Comparison of ENCODE assay signal across 24 mouse cellular contexts in the genomic region with DNA sequence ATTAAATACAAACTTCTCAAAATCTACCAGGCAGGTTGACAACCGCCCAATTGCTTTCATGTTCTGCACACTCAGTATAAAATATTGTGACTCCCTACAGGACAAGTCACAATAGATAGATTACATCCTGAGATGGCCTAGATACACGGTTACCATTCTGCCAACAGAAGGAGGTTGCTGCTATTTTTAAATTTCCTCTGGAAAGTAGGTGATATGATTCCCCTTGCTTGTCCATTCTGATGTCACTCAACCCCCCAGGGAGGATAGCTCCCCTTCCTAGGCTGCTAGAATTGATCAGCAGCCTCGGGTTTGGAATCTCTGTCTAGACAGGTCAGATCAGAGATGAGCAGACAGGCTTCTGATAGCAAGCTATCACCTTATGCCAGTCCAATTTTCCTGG.
DNase-seq lines count a peak whose midpoint lies in the region; ATAC-seq and TF ChIP-seq lines count a peak whose summit lies in the region.
"Had no signal": no experiment of that assay in that cellular context is flagged by ENCODE, and none has a peak within 500 bp of the region (broad histone marks: within the 10 kb centered on the region; RNA-seq: fewer than 3 reads in every experiment).

No protein-coding gene starts in this region.

- H3K4me1 ChIP-seq in neural tube, embryonic 15.5 days, result no peaks in the 10 kb centered on the region
- H3K4me1 ChIP-seq in intestine, postnatal 0 days (replicated peaks; ENCODE audit: control insufficient read depth, insufficient read depth, low read length), result no peaks in the 10 kb centered on the region
- H3K4me1 ChIP-seq: forebrain, embryonic 12.5 days; kidney, embryonic 15.5 days; liver, embryonic 12.5 days; midbrain, embryonic 10.5 days had no signal

- H3K4me2 ChIP-seq in neural tube, embryonic 15.5 days, result no peak overlapping the region
- H3K4me2 ChIP-seq in intestine, postnatal 0 days (replicated peaks; ENCODE audit: low read depth), result no peak overlapping the region
- H3K4me2 ChIP-seq: embryonic facial prominence, embryonic 13.5 days; forebrain, embryonic 12.5 days; hindbrain, embryonic 14.5 days; kidney, embryonic 15.5 days; limb, embryonic 13.5 days; liver, embryonic 12.5 days had no signal

- no peaks in the 10 kb centered on the region for H3K36me3 ChIP-seq in neural tube, embryonic 15.5 days
- H3K36me3 ChIP-seq in intestine, postnatal 0 days (ENCODE audit: control insufficient read depth, insufficient read depth), result no peaks in the 10 kb centered on the region
- H3K36me3 ChIP-seq: embryonic facial prominence, embryonic 13.5 days; forebrain, embryonic 12.5 days; kidney, embryonic 15.5 days; limb, embryonic 13.5 days; liver, embryonic 12.5 days; midbrain, embryonic 10.5 days had no signal

- no peaks in the 10 kb centered on the region for H3K27me3 ChIP-seq in neural tube, embryonic 15.5 days (replicated peaks)
- H3K27me3 ChIP-seq in intestine, postnatal 0 days (replicated peaks; ENCODE audit: control insufficient read depth, insufficient read depth, low read length), result no peaks in the 10 kb centered on the region
- H3K27me3 ChIP-seq: embryonic facial prominence, embryonic 13.5 days; forebrain, embryonic 12.5 days; kidney, embryonic 15.5 days; limb, embryonic 13.5 days; liver, embryonic 12.5 days had no signal

- no peak for ATAC-seq in neural tube, embryonic 15.5 days (ENCODE audit: low FRiP score)
- no peak for ATAC-seq in intestine, postnatal 0 days
- ATAC-seq: inflammation-experienced regulatory T-cells, adult 6 months; liver, embryonic 12.5 days had no signal

- DNase-seq in gastrocnemius, adult 18-20 months (ENCODE audit: low spot score), result peak; percentile 62
- no peak for DNase-seq in gastrocnemius, postnatal 25 days
- peak; percentile 35 for DNase-seq in retina, postnatal 1 day
- no peak for DNase-seq in retina, embryonic 14.5 days (ENCODE audit: low spot score)
- DNase-seq in cerebellum, adult 9-11 months, result peak; percentile 39
- no peak for DNase-seq in right cerebral cortex, postnatal 4 days
- DNase-seq: gastrocnemius, postnatal 14 days; heart, postnatal 36 days; kidney, postnatal 4 days; lung, adult 18-20 months; lung, postnatal 10 days; thymus, adult 18-20 months; thymus, postnatal 4 days had no signal

- H3K27ac ChIP-seq in neural tube, embryonic 15.5 days (replicated peaks), result no peak overlapping the region
- H3K27ac ChIP-seq in intestine, postnatal 0 days (ENCODE audit: low read depth, low read length), result no peak overlapping the region
- H3K27ac ChIP-seq: embryonic facial prominence, embryonic 13.5 days; forebrain, embryonic 12.5 days; hindbrain, embryonic 14.5 days; kidney, embryonic 15.5 days; limb, embryonic 13.5 days; liver, embryonic 12.5 days; midbrain, embryonic 10.5 days had no signal

- no peak overlapping the region for H3K9ac ChIP-seq in neural tube, embryonic 15.5 days (replicated peaks)
- H3K9ac ChIP-seq in intestine, postnatal 0 days (ENCODE audit: low read depth, low read length), result no peak overlapping the region
- H3K9ac ChIP-seq: embryonic facial prominence, embryonic 13.5 days; forebrain, embryonic 12.5 days; hindbrain, embryonic 14.5 days; kidney, embryonic 15.5 days; limb, embryonic 13.5 days; liver, embryonic 12.5 days had no signal

- no peak for TF ChIP-seq CTCF in intestine, postnatal 0 days (IDR thresholded peaks at IDR 0.05; ENCODE audit: low read depth)

- no peak overlapping the region for H3K4me3 ChIP-seq in neural tube, embryonic 15.5 days (replicated peaks)
- H3K4me3 ChIP-seq in intestine, postnatal 0 days (ENCODE audit: low read depth, low read length), result no peak overlapping the region
- H3K4me3 ChIP-seq: embryonic facial prominence, embryonic 13.5 days; erythroblast, embryonic 14.5 days; forebrain, embryonic 12.5 days; kidney, embryonic 15.5 days; limb, embryonic 13.5 days; liver, embryonic 12.5 days; midbrain, embryonic 10.5 days had no signal

- H3K9me3 ChIP-seq in neural tube, embryonic 15.5 days (replicated peaks), result no peaks in the 10 kb centered on the region
- H3K9me3 ChIP-seq in intestine, postnatal 0 days (ENCODE audit: control insufficient read depth), result no peaks in the 10 kb centered on the region
- H3K9me3 ChIP-seq: embryonic facial prominence, embryonic 13.5 days; forebrain, embryonic 12.5 days; kidney, embryonic 15.5 days; limb, embryonic 13.5 days; liver, embryonic 12.5 days; midbrain, embryonic 10.5 days had no signal

- 78% methylated on average over 3 of the region's 3 CpGs for WGBS in neural tube, embryonic 15.5 days
- WGBS in intestine, postnatal 0 days, result 78% methylated on average over 3 of the region's 3 CpGs

Comparison
In these comparisons a context has a peak if more than half of its experiments do, and no peak if none do; other contexts are left out.
1. DNase-seq: peak in gastrocnemius, adult 18-20 months (single experiment), retina, postnatal 1 day (single experiment) and cerebellum, adult 9-11 months (single experiment); none in gastrocnemius, postnatal 25 days (single experiment), retina, embryonic 14.5 days (single experiment) and right cerebral cortex, postnatal 4 days (single experiment).